ENCODE assay signal across 8 mouse cellular contexts in genomic region chr12:82171591-82171990, GRCm38 (mm10). TPM values are rescaled to one million over a fixed set of nuclear protein-coding genes. Genes with fewer than 3 reads are reported as not detected.
DNase-seq lines count a peak whose midpoint lies in the region; ATAC-seq and TF ChIP-seq lines count a peak whose summit lies in the region.

No protein-coding gene starts in this region.

- H3K36me3 ChIP-seq in kidney, adult 2 months (ENCODE audit: control insufficient read depth, insufficient read depth, low read length) = no peaks in the 10 kb centered on the region
- no peaks in the 10 kb centered on the region for H3K36me3 ChIP-seq in limb, embryonic 15.5 days
- no peaks in the 10 kb centered on the region for H3K36me3 ChIP-seq in midbrain, postnatal 0 days (ENCODE audit: insufficient read depth, low read length)

- TF ChIP-seq CTCF in kidney, adult 2 months (conservative IDR thresholded peaks at IDR 0.05; ENCODE audit: insufficient read depth, insufficient read length, low read depth, low read length) = peak; percentile 59
- peak; percentile 70 for TF ChIP-seq CTCF in midbrain, postnatal 0 days (IDR thresholded peaks at IDR 0.05)

- H3K4me2 ChIP-seq in limb, embryonic 15.5 days = peak overlapping the region; percentile 89
- peak overlapping the region; percentile 99 for H3K4me2 ChIP-seq in midbrain, postnatal 0 days (ENCODE audit: low read depth, low read length, poor library complexity, severe bottlenecking)

- peak; percentile 63 for DNase-seq in kidney, adult 11 months
- no peak for DNase-seq in kidney, adult 18-20 months
- peak; percentile 64 for DNase-seq in cerebellum, adult 9-10 months
- peak; percentile 46 to 54 for DNase-seq in heart, adult 18-20 months
- DNase-seq in kidney, adult 2 months = peak; percentile 74
- DNase-seq in midbrain, postnatal 0 days (ENCODE audit: low spot score) = peak; percentile 76

- no peaks in the 10 kb centered on the region for H3K27me3 ChIP-seq in kidney, adult 2 months (replicated peaks; ENCODE audit: control insufficient read depth, insufficient read depth, low read length)
- H3K27me3 ChIP-seq in limb, embryonic 15.5 days = no peaks in the 10 kb centered on the region
- no peaks in the 10 kb centered on the region for H3K27me3 ChIP-seq in midbrain, postnatal 0 days (ENCODE audit: insufficient read depth, low read length)

- no peak overlapping the region for H3K27ac ChIP-seq in kidney, adult 2 months (ENCODE audit: insufficient read depth, low read depth, low read length)
- peak overlapping the region; percentile 27; the same call in 1 of the 2 replicates for H3K27ac ChIP-seq in limb, embryonic 15.5 days
- no peak overlapping the region for H3K27ac ChIP-seq in midbrain, postnatal 0 days (ENCODE audit: low read depth, low read length)

- no peaks in the 10 kb centered on the region for H3K9me3 ChIP-seq in limb, embryonic 15.5 days
- no peaks in the 10 kb centered on the region for H3K9me3 ChIP-seq in midbrain, postnatal 0 days (ENCODE audit: low read length)

- no peak overlapping the region for H3K4me3 ChIP-seq in kidney, adult 2 months (ENCODE audit: insufficient read depth, low read depth, low read length)
- peak overlapping the region; percentile 89 for H3K4me3 ChIP-seq in limb, embryonic 15.5 days
- H3K4me3 ChIP-seq in midbrain, postnatal 0 days (ENCODE audit: low read depth, low read length) = peak overlapping the region; percentile 93; the same call in 1 of the 2 replicates

- ATAC-seq in limb, embryonic 15.5 days (ENCODE audit: insufficient number of reproducible peaks, low FRiP score, low TSS enrichment, low read depth) = no peak
- no peak for ATAC-seq in midbrain, postnatal 0 days (ENCODE audit: low FRiP score)
- no peak for ATAC-seq in megakaryocyte-erythroid progenitor cell, adult 5-6 weeks (replicated peaks; ENCODE audit: low FRiP score, low TSS enrichment, poor library complexity, severe bottlenecking)

- H3K9ac ChIP-seq in limb, embryonic 15.5 days = no peak overlapping the region
- peak overlapping the region; percentile 24; the same call in 1 of the 2 replicates for H3K9ac ChIP-seq in midbrain, postnatal 0 days (replicated peaks; ENCODE audit: low read length, poor library complexity, severe bottlenecking)

- no peak for TF ChIP-seq POLR2A in kidney, adult 2 months (IDR thresholded peaks at IDR 0.05; ENCODE audit: low read depth, low read length)

- WGBS in kidney, adult 2 months = 28% methylated on average over 10 of the region's 10 CpGs
- 16% methylated on average over 10 of the region's 10 CpGs for WGBS in limb, embryonic 15.5 days
- 19% methylated on average over 10 of the region's 10 CpGs for WGBS in midbrain, postnatal 0 days

- H3K4me1 ChIP-seq in kidney, adult 2 months (ENCODE audit: control insufficient read depth, insufficient read depth, low read length) = peaks cover 6% of the 10 kb centered on the region; the same call in 1 of the 2 replicates
- H3K4me1 ChIP-seq in limb, embryonic 15.5 days = peaks cover 32% of the 10 kb centered on the region
- H3K4me1 ChIP-seq in midbrain, postnatal 0 days (ENCODE audit: insufficient read depth, low read length) = 0 out of 2 replicates have a peak, but pooled peaks cover 4% of the 10 kb centered on the region

RNA-seq across cellular contexts. Expression of gene Sipa1l1, which starts 2.5 kb away (rescaled TPM):
- 10 to 100 TPM in 1 of 2 experiments, 1 to 10 TPM in 1; 8.4 to 10.5 TPM for total RNA-seq in heart, adult 18-20 months (2021)
- 34.0 and 34.1 TPM in 2 replicates for polyA plus RNA-seq in kidney, adult 2 months (2012; rRNA removed)
- polyA plus RNA-seq in limb, embryonic 15.5 days (2015; fragmentation: Nextera tagmentation; extraction: Ambion mirVana) = 31.9 and 39.0 TPM in 2 replicates
- total RNA-seq in midbrain, postnatal 0 days (2014; rRNA removed) = 22.2 and 25.6 TPM in 2 replicates
- 6.2 and 7.1 TPM in 2 replicates for polyA plus RNA-seq in midbrain, postnatal 0 days (2015; fragmentation: Nextera tagmentation; extraction: Ambion mirVana)
- total RNA-seq in megakaryocyte-erythroid progenitor cell, adult 5-6 weeks (2014; fragmentation: Nextera tagmentation) = 47.1 and 51.3 TPM in 2 replicates
- 26.9 and 49.6 TPM in 2 replicates for total RNA-seq in megakaryocyte-erythroid progenitor cell, adult 5-6 weeks (2017)
